ENCODE assay signal across 23 mouse cellular contexts in genomic region chr11:72349652-72350051, GRCm38 (mm10). TPM values are rescaled to one million over a fixed set of nuclear protein-coding genes. Genes with fewer than 3 reads are reported as not detected.
DNase-seq lines count a peak whose midpoint lies in the region; ATAC-seq and TF ChIP-seq lines count a peak whose summit lies in the region.
"Had no signal": no experiment of that assay in that cellular context is flagged by ENCODE, and none has a peak within 500 bp of the region (broad histone marks: within the 10 kb centered on the region; RNA-seq: fewer than 3 reads in every experiment).

No protein-coding gene starts in this region.

- H3K79me2 ChIP-seq in myocyte (ENCODE audit: control insufficient read depth, insufficient read depth) = no peaks in the 10 kb centered on the region

- intact Hi-C loops in heart, postnatal 14 days (cut with DNase I) = loop anchor here (5.0 to 10.0 kb wide), 2 partner anchors 213 to 375 kb away; no protein-coding TSS in a partner anchor

- no peaks in the 10 kb centered on the region for H3K27me3 ChIP-seq in lung, embryonic 15.5 days
- no peaks in the 10 kb centered on the region for H3K27me3 ChIP-seq in myocyte (ENCODE audit: control insufficient read depth, insufficient read depth, insufficient read length)
- H3K27me3 ChIP-seq: embryonic facial prominence, embryonic 12.5 days; forebrain, embryonic 15.5 days; heart, embryonic 12.5 days had no signal

- no peak overlapping the region for H3K4me3 ChIP-seq in lung, embryonic 15.5 days
- H3K4me3 ChIP-seq in myocyte = no peak overlapping the region
- H3K4me3 ChIP-seq: embryonic facial prominence, embryonic 12.5 days; forebrain, embryonic 15.5 days; heart, embryonic 12.5 days had no signal

- no peaks in the 10 kb centered on the region for H3K9me3 ChIP-seq in lung, embryonic 15.5 days
- H3K9me3 ChIP-seq: embryonic facial prominence, embryonic 12.5 days; forebrain, embryonic 15.5 days; heart, embryonic 12.5 days had no signal

- no peak overlapping the region for H3ac ChIP-seq in myocyte (ENCODE audit: control insufficient read depth, insufficient read length)

- peaks cover 16% of the 10 kb centered on the region for H3K4me1 ChIP-seq in lung, embryonic 15.5 days

- H3K4me2 ChIP-seq in lung, embryonic 15.5 days = no peak overlapping the region
- H3K4me2 ChIP-seq in myocyte (ENCODE audit: low read depth) = peak overlapping the region; percentile 32
- H3K4me2 ChIP-seq: embryonic facial prominence, embryonic 12.5 days; forebrain, embryonic 15.5 days; heart, embryonic 12.5 days had no signal

- TF ChIP-seq POLR2A in myocyte (IDR thresholded peaks at IDR 0.05; ENCODE audit: insufficient read length, low read depth) = no peak

- WGBS in lung, embryonic 15.5 days = 25% methylated on average over 4 of the region's 4 CpGs

- DNase-seq in heart, adult 11 months = peak; percentile 63
- no peak for DNase-seq in heart, postnatal 14 days
- peak; percentile 38 for DNase-seq in kidney, postnatal 14 days
- DNase-seq in kidney, postnatal 10 days = no peak
- no peak for DNase-seq in lung, postnatal 25 days (ENCODE audit: low spot score)
- DNase-seq in cerebellum, adult 8-10 months = no peak
- DNase-seq: adrenal gland, postnatal 10 days; gastrocnemius, postnatal 14 days; heart, postnatal 36 days had no signal

- H3K9ac ChIP-seq in lung, embryonic 15.5 days = no peak overlapping the region
- H3K9ac ChIP-seq: embryonic facial prominence, embryonic 12.5 days; forebrain, embryonic 15.5 days; heart, embryonic 12.5 days had no signal

- ATAC-seq in lung, embryonic 15.5 days (ENCODE audit: borderline replicate concordance, extremely low read depth, low FRiP score, low TSS enrichment) = no peak
- ATAC-seq: forebrain, embryonic 15.5 days had no signal

- H3K27ac ChIP-seq in lung, embryonic 15.5 days = peak overlapping the region; percentile 59
- H3K27ac ChIP-seq: embryonic facial prominence, embryonic 12.5 days; forebrain, embryonic 15.5 days had no signal

- H3K36me3 ChIP-seq in lung, embryonic 15.5 days = no peaks in the 10 kb centered on the region
- no peaks in the 10 kb centered on the region for H3K36me3 ChIP-seq in myocyte (ENCODE audit: control insufficient read depth, insufficient read depth)
- H3K36me3 ChIP-seq: embryonic facial prominence, embryonic 12.5 days; forebrain, embryonic 15.5 days; heart, embryonic 12.5 days had no signal

TF ChIP-seq in myocyte, 11 proteins besides CTCF, POLR2A, EP300 and RAD21:
- TF ChIP-seq POLR2AphosphoS2 (IDR thresholded peaks at IDR 0.05; ENCODE audit: insufficient read length, low read depth) (no peak), TCF12 (IDR thresholded peaks at IDR 0.05; ENCODE audit: insufficient read depth, poor library complexity, severe bottlenecking) (no peak), SRF (IDR thresholded peaks at IDR 0.05; ENCODE audit: control insufficient read depth, insufficient read length, low read depth) (no peak), MAX (IDR thresholded peaks at IDR 0.05; ENCODE audit: low read depth) (no peak), TCF3 (IDR thresholded peaks at IDR 0.05; ENCODE audit: insufficient read length, low read depth) (no peak), MYOD1 (IDR thresholded peaks at IDR 0.05; ENCODE audit: control insufficient read depth in 1 of 3, insufficient read length in 2 of 3, low read depth in 2 of 3) (no peak), E2F4 (IDR thresholded peaks at IDR 0.05; ENCODE audit: insufficient read depth) (no peak), REST (IDR thresholded peaks at IDR 0.05; ENCODE audit: insufficient read depth, insufficient read length) (no peak), USF1 (IDR thresholded peaks at IDR 0.05; ENCODE audit: low read depth) (no peak), CEBPB (IDR thresholded peaks at IDR 0.05; ENCODE audit: insufficient read depth, poor library complexity, severe bottlenecking) (no peak), MYOG (IDR thresholded peaks at IDR 0.05; ENCODE audit: control insufficient read depth in 1 of 3, insufficient read depth in 1 of 3, insufficient read length in 2 of 3, low read depth in 2 of 3) (no peak)

RNA-seq across cellular contexts. Expression of gene Tekt1, which starts 12.6 kb away (rescaled TPM):
- total RNA-seq in heart, postnatal 14 days (2021) = under 1 TPM in 1 of 2 experiments, not detected in 1; 0.26 TPM
- polyA plus RNA-seq in lung, embryonic 15.5 days (2015; fragmentation: Nextera tagmentation; extraction: Ambion mirVana) = 11.4 and 11.8 TPM in 2 replicates
- polyA plus RNA-seq in myocyte (2012; fragmentation: generic; extraction: Trizol) = not detected
- total RNA-seq: heart, postnatal 36 days; MEL had no signal
- polyA plus RNA-seq: C2C12 had no signal

RNA-seq across cellular contexts. Expression of gene Fbxo39, which starts 35.4 kb away (rescaled TPM):
- not detected for total RNA-seq in heart, postnatal 14 days (2021)
- polyA plus RNA-seq in lung, embryonic 15.5 days (2015; fragmentation: Nextera tagmentation; extraction: Ambion mirVana) = not detected in 2 replicates
- polyA plus RNA-seq in myocyte (2012; fragmentation: generic; extraction: Trizol) = 0.02 TPM
- total RNA-seq: adrenal gland, postnatal 10 days; adrenal gland, postnatal 4 days; gastrocnemius, postnatal 14 days; heart, adult 8-10 months; heart, postnatal 36 days; MEL had no signal
- polyA plus RNA-seq: brain, embryonic 14.5 days; C2C12; cortical plate, adult 2 months; embryonic facial prominence, embryonic 12.5 days; forebrain, embryonic 11.5 days; forebrain, embryonic 15.5 days; heart, embryonic 12.5 days; heart, embryonic 16.5 days; hindbrain, embryonic 11.5 days had no signal

RNA-seq across cellular contexts. Expression of gene Xaf1, which starts 48.2 kb away (rescaled TPM):
- 10 to 100 TPM in 1 of 2 experiments, 1 to 10 TPM in 1; 8.9 to 10.7 TPM for total RNA-seq in heart, postnatal 14 days (2021)
- 6.0 and 7.3 TPM in 2 replicates for polyA plus RNA-seq in lung, embryonic 15.5 days (2015; fragmentation: Nextera tagmentation; extraction: Ambion mirVana)
- polyA plus RNA-seq in myocyte (2012; fragmentation: generic; extraction: Trizol) = 5.9 TPM

Comparison
In these comparisons a context has a peak if more than half of its experiments do, and no peak if none do; other contexts are left out.
1. DNase-seq: peak in heart, adult 11 months (single experiment) and kidney, postnatal 14 days (single experiment); none in heart, postnatal 14 days (0 of 2), kidney, postnatal 10 days (single experiment), lung, postnatal 25 days (single experiment) and cerebellum, adult 8-10 months (single experiment).
2. RNA of gene Tekt1, which starts 12.6 kb away (polyA plus RNA-seq): 11.4 to 11.8 TPM in lung, embryonic 15.5 days; not detected in myocyte (single experiment); every median in the first group is over 10 times any median in the second.